Mouse (Mus musculus): ENCODE results near the gene Fndc10.
"Not testable (repeated sequence)": the region's sequence is repeated elsewhere in the genome, so short reads cannot be mapped to it uniquely, and the experiment has no call there.

The Fndc10 gene

DNA sequence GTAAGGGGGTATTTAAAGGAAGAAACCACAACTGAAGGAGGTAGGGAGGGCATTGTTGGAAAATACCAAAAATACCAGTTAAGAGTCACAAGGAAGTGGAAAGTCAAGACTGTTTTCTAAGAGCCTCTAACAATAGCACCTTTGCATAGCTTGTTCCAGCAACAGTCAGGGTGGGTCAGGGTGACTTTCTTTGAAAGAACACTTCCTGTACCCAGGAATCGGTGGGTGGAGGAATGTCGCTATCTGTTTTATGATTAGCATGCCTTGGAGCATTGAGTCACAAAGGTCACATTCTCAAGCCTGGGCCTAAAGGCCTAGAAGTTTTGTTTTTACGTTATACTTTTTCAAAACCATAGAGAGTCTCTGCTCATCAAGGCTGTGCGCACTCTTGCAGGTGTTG is 6.4 kb upstream of the Fndc10 start:
- not testable (repeated sequence) for DNase-seq (ENCODE audit: low spot score)

DNA sequence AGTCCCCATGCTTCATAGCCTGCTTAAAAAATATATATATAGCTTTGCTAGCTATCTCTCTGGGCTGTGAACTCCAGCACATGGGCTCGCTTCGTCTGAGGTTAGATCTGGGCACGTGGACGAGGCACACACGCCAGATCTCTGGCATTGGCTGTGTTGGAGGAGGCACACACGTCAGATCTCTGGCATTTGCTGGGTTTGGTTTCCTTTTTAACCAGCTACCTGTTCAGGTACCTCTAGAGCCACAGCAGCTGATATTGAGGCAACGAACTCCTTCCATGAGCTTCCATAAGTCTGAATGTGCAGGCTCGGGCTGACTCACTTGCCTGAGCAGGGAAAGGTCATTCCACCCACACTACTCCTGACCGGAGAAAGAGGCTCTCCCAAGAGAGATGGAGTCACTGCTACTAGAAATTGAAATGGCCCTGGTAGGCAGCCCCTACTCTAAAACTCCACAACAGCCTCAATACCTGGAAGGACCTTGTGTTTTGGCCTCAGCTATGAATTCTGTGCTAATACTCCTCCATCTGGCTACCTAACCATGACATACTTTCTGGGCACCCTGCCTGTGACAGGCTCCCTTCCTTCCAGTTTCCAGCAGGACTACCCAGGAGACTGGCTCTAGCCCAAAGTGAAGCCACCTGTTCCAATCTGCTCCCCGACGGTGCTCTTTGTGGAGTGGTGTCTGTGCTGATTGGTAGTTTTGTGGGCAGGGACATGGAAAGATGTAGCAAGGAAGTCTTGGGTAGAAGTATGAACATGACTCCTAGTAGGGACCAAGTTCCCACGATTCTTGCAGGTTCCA is 3.4 kb upstream of the Fndc10 start:
- DNase-seq (ENCODE audit: low spot score) = no peak

DNA sequence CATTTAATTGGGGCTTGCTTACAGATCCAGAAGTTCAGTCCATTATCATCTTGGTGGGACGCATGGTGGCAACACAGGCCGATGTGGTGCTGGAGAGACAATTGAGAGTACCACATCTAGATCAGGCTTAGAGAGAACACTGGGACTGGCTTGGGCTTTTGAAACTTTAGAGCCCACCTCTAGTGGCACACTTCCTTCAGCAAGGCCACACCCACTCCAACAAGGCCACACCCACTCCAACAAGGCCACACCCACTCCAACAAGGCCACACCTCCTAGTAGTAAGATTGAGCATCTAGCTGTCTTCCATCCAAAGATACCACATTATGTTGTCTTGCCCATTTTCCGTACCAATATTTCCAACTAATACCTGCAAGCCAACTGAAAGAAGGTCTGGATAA is 1.7 kb upstream of the Fndc10 start:
- no peak for DNase-seq (ENCODE audit: low spot score)

DNA sequence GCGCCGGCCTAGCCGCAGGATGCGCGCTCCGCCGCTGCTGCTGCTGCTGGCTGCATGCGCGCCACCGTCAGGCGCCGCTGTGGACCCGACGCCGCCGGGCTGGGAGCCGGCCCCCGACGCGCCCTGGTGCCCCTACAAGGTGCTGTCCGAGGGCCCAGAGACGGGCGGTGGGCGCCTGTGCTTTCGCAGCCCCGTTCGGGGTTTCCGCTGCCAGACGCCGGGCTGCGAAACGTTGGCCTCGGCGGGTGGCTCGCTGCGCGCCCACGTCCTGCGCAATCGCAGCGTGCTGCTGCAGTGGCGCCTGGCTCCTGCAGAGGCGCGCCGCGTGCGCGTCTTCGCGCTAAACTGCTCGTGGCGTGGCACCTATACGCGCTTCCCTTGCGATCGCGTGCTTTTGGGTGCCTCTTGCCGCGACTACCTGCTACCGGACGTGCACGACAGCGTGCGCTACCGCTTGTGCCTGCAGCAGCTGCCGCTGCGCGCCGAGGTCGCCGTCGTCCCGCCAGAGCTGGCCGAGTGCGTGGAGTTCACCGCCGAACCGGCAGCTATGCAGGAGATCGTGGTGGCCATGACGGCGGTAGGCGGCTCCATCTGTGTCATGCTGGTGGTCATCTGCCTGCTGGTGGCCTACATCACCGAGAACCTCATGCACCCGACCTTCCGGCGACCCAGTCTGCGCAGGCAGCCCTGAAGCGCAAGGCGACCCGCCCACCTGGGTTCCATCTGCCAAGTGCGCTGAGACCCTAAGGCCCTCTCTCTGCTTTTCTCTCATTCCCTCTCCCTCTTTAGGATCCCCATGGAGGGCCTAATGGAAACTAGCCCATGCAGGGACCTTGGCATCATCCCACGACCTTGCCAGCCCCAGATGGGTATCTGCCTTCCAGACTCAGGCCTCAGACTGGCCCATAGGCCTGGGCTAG is 600 bp downstream of the Fndc10 start:
- peak; percentile 63 for DNase-seq (ENCODE audit: low spot score)

DNA sequence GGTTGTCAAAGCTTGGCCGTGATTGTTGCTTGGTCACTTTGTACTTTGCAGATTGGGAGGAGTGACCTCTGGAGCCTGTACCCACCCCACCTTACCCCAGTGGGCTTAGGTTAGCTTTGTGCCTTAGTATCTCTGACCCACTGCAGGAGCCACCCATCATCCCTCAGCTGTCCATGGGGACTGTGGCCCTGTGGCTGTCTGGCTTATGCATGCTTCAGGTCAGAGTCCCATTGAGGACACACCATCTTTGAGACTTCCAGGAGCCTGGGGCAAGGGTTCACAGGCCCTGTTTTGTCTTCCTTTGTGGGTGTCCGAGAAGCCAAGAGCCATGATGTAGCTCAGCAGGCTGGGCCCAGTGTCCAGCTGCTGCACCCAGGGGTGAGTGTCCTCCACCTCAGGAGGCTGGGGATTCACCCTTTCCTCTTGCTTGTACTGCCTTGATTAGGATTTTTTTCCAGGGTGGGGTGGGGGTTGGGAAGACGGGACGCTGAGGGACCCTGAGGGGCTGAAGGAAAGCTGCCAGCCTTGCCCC is 1.5 kb downstream of the Fndc10 start:
- DNase-seq (ENCODE audit: low spot score) = no peak

DNA sequence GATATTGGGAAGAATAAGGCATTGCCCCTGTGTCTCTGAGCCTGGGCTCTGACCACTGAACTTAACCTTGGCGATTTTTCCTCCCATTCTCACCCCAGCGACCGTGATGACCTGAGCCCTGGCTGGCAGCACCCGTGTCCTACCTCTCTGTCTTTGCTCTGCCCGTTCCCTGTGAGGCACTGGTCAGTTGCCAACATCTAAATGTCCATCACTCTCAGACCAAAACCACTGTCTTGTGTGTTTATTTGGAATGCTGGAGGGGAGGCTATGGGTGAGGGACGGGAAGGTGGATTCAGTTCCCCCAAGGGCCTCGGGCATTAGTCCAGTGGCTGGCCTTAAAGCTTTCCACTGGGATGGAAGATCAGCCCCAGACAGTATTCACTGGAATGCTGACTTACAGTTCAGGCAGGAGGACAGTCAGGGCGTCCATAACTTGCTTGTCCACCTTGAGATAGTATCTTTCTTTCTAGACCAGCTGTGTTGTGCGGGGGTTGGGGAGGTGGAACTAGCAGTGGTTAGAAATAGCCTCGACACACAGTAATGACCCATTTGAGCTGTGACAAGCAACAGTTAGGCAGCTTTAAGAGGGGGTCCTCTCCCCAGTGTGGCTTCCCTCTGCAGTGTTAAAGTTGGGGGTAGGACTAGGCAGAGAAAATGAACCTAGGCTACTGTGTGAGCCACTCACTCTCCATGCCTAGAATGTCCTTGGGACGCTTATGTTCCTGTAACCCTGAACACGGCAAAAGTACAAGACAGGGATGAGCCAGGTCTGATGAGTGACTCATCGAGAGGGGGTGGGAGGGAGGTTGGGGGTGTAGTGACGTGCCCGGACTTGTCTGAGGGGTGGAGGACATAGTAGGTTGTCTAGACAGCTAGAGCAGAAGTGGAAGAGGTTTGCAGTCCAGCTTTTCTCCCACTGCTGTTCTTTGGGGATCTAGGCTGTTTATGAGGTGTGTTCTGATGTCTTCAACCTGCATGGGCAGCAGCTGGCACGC is 2.4 kb downstream of the Fndc10 start:
- DNase-seq (ENCODE audit: low spot score) = no peak

DNA sequence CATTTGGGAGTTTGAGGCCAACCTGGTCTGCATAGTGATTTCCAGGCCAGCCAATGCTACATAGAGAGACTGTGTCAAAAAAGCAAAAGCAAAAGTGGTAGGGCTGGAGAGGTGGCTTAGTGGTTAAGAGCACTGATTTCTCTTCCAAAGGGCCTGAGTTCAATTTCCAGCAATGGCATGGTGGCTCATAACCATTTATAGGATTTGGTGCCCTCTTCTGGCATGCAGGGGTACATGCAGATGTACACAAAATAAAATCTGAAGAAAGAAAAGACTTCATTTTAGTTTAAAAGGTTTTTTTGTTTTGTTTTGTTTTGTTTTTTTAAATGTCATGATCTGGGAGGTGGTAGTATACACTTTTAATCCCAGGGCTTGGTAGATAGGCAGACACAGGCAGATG is 6.3 kb downstream of the Fndc10 start:
- peak; percentile 60 for DNase-seq (ENCODE audit: low spot score)

DNA sequence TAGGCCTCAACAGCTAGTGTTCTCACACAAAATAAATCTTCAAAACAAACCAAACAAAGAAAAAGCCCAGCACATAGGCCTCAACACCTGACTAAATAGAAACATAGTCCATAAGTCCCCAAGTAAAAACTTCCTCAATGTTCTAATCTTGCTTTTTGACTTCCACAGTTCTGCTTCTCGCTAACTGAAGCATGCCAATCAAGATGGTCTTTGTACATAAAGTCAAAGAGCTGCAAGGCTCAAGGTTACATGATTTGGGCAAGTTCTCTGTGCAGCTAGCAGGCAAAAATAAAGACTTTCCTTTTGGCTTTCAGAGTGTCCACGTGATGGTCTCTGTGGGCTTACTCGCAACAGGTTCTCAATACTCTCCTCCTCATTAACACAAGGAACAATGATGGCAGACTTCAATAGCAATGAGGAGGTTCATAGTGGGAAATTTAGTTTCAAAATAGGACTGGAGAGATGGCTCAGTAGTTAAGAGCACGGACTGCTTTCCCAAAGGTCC is 9.3 kb downstream of the Fndc10 start:
- no peak for DNase-seq (ENCODE audit: low spot score)

DNA sequence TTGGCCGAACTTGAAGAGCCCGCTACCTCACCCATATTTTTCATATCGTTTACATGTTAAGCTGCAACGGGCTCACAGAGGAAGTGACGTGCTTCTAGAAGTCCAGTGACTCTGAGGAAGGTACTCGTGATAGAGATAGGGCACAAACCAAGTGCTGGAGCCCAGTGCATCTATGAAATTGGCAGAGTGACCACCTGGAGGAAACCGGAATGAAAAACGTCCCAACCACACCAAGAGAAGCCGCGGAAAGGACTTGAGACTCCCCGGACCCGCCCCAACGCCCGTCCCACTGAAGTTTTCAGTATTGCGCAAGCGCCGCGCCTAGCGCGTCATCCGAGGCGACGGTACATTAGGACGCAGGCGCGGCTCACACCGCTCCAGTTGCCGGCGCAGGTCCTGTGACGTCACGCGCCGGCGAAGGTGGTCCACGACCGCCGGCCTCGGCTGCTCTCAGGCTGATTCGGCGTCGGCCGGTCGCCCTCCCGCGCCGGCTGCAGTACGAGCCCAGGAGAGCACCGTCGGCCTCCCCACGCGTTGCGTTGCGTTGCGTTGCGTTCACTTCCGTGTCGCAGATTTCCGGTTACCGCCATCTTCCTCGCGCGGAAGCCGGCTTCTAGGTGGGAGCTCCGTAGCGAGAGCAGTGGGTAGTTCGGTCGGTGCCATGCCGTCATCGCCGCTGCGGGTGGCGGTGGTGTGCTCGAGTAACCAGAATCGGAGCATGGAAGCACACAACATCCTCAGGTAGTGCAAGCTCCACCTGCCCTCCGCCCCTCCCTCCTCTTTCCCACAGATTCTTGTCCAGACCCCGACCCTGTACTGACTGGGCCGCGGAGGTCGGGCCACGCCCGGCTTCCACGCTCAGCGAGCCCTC is 10.8 kb downstream of the Fndc10 start, which contains the start of gene Ssu72:
Ssu72 (plus strand) TSS at position 80 of the 871 bp plus-strand sequence.
- DNase-seq (ENCODE audit: low spot score) = peak; percentile 97

DNA sequence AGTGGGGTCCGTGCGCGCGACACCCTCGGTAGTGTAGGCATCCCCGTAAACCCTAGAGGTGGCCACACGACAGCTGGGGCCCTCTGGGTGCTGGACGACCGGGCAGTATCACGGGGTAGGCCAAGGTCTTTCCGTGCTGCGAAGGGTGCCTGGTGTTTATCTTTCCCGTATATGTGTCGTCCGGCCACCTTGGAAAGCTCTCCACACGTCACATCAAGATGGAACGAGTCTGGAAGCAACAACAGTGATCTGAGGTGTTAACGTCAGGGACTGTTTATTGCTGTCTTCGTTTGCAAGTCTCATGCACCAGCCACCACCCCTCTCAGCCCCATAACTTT is 11.4 kb downstream of the Fndc10 start:
- peak; percentile 32 for DNase-seq (ENCODE audit: low spot score)

DNA sequence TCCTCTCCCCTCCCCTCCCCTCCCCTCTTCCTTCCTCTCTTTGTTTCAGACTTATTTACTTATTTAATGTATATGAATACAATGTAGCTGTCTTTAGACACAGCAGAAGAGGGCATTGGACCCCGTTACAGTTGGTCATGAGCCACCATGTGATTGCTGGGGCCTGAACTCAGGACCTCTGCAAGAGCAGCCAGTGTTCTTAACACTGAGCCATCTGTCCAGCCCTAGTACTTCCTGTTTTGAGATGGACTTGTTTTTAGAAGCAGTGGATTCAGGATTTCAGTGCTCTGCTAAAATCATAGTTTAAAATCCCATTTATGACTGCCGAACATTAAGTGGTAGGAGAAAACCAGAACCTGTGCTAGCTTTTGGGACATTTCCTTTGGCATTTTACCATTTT is 14.4 kb downstream of the Fndc10 start:
- DNase-seq (ENCODE audit: low spot score) = no peak

DNA sequence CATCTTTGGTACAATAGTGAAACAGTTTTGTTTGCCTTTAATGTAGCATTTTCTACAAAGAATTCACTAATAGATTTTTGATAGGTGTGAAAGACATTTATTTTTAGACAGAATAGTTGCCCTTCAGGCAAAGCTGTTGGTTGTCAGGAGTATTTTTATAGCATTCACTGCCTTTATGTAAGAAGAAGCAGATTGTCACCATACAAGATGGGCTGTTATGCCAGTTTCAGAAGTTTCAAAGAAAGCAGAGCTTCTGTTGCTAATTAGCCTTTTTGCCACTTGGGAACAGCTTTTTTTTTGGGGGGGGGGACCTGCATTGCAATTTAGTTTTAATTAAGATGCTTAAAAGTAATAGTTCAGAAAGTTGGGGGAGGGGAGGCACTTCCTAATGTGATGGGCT is 14.8 kb downstream of the Fndc10 start:
- no peak for DNase-seq (ENCODE audit: low spot score)

DNA sequence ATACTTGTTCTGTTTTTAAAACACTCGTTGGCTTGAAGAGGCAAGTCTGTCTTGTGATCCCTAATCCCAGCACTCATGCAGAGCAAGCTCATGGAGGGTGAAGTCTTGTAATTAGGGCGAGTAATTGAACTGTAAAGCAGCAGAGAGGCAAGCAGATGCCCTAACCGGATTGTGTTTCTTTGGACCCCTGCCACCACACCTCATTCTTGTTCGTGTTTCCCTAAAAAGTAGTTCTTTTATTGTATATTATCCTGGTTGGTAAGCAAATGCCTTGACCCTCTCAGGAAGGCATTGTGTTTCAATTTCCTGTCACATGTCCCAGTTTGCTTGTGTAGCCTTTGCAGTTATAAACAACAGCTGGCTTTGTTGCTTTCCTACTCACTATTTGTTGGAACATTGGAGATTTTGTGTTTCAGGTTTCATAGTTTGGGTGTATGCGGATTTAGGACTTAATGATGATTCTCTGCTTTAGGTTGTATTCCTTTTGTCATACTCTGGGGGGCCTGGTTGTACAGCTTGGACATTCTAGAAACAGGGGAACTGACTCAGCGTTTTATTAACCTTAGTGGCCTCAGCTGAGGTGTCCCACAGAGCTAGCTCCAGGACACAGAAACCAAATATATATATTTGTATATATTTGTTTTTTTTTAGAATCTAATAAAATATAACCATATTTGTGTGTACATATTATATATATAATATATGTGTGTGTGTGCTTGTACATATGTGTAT is 16.5 kb downstream of the Fndc10 start:
- no peak for DNase-seq (ENCODE audit: low spot score)

DNA sequence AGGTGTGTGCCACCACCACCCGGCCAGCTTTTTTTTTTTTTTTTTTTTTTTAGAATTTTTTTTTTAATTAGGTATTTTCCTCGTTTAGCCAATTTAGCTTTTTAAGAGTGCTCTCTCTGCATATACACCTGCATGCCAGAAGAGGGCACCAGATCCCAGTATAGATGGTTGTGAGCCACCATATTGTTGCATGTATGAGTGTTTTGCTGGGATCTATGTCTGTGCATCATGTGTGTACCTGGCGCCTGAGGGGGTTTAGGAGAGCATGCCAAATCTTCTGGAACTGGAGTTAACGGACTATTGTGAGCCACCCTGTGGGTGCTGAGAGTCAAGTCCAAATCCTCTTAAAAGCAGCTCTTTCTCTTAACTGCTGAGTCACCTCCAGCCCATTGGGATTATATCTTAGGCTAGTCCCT is 27.5 kb downstream of the Fndc10 start:
- peak; percentile 41 for DNase-seq (ENCODE audit: low spot score)

DNA sequence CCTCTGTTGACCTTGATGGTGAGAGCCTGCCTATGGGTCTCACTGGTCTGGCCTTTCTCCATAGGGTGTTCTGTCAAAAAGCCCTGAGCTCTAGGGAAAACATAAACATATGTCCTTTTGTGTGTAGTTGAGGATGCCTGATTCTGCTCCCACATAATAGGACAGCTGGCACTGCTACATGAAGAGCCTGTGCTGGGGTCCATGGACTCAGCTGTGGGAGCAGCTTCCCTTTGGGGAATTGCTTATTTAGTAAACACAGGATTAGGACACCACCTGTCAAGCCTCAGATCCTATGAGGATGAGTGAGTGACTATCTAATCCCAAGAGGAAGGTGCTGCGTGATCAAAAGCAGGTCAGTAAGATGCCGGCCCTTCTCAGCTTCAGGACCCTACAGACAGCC is 33.9 kb downstream of the Fndc10 start:
- no peak for DNase-seq (ENCODE audit: low spot score)

DNA sequence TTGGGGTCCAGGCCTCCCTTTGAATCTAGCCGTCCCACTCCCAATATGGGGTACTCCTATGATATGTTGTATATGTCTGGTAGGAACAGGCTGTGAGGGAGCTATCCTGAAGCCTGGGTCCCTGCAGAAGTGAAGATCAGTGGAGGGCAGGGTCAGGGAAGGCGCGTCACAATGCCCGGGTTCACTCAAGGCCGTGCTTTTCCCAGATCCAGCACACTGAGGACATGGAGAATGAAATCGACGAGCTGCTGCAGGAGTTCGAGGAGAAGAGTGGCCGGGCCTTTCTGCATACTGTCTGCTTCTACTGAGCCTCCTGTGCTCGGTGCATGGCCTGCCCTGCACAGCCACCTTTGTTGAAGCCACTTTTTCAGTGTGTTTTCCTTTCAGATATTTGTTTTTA is 39.1 kb downstream of the Fndc10 start:
- no peak for DNase-seq (ENCODE audit: low spot score)

DNA sequence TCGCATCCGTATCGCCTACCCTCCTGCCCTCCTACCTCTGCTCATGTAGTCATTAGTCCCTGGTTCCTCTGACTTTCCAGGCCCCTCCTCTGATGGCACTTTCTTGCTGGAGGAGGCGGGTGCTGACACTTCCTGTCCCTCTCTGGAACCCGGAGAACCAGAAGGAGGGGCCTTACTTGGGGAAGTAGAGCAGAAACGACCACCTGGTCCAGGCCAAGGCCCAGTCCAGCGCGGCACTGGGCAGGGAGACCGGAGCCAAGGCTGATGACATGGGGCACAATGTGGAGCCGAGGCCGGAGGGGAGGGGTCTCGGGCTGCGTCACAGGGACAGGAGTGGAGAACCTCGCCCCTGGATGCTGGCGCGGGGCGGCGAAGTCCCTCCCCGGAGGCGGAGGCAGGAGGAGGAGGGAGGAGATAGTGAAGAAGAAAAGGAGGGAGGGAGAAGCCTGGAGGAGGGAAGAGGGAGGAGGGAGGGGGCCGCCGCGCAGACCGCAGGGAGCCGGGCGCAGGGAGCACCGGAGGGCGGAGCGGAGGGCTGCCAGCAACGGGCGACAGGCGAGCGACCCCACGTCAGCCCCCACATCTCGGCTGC is 40.3 kb downstream of the Fndc10 start, which contains the start of gene Tmem240:
Tmem240 (plus strand) TSS at position 451 of the 592 bp plus-strand sequence.
- DNase-seq (ENCODE audit: low spot score) = peak; percentile 94

DNA sequence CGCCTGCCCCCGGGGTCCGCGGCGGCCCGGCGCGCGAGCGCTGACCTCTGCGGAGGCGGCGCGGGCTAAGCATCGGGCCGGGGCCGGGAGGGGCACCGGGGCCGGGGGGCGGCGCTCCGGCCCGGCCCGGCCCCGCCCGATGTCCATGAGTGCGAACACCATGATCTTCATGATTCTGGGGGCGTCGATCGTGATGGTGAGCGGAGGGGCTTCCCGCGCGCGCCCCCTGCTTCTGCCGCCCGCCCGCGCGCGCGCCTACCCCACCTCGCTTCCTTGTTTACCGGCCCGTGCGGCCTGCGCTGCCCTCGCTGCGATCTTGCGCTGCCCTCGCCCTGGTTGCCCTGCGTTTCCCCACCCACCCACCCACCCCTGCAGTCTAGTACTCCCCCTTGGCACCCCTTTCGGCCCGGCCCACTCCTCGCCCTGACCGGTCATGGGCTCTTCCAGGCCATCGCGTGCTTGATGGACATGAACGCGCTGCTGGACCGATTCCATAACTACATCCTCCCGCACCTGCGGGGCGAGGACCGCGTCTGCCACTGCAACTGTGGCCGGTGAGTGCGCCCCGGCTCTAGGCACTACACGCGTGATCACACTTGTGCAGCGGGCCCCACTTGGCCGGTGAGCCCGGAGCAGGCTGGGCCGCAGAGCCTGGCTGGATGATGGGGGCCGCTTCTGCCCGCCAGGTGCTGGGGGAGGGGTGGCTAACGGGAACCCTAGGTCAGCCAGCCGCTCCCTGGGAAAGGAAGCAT is 41.0 kb downstream of the Fndc10 start:
- peak; percentile 36 for DNase-seq (ENCODE audit: low spot score)

Data from embryo, embryonic 10.5 days (tissue).